Mouse (Mus musculus) inflammation-experienced regulatory T-cells, adult 16 weeks (primary cell): Measurements from ENCODE around the gene Leprot. TPM values are rescaled to one million over a fixed set of nuclear protein-coding genes. Genes with fewer than 3 reads are reported as not detected.

Experiments
- polyA plus RNA-seq: library from polyadenylated mRNA; unstranded; fragments of 100-300 nt; shearing (Covaris generic); gene quantifications from one replicate; pipeline ENCODE4 v1.2.1, GENCODE M21; 2017

Leprot gene
- polyA plus RNA-seq: 92.1 TPM

GRCm38 (mm10) chr4:101647196-101647905 is at the start of gene Leprot:
TSS of gene Leprot (plus strand) at chr4:101647718.

Other genes with a start within 250 kb of the Leprot start
- 0.38 TPM for gene Ak4, start 228.4 kb upstream of the Leprot start, polyA plus RNA-seq
- 1.0 TPM for gene Dnajc6, start 151.1 kb upstream of the Leprot start, polyA plus RNA-seq
- gene Lepr, start 69.7 kb downstream of the Leprot start, polyA plus RNA-seq: not detected
- not detected for gene B020004J07Rik, start 196.3 kb downstream of the Leprot start, polyA plus RNA-seq
- not detected for gene C130073F10Rik, start 246.1 kb downstream of the Leprot start, polyA plus RNA-seq